In genomic region chr8:117082399-117082872, GRCm38 (mm10) we compare ENCODE assay signal across 25 mouse cellular contexts. TPM values are rescaled to one million over a fixed set of nuclear protein-coding genes. Genes with fewer than 3 reads are reported as not detected.
"Had no signal": no experiment of that assay in that cellular context is flagged by ENCODE, and none has a peak within 500 bp of the region (broad histone marks: within the 10 kb centered on the region; RNA-seq: fewer than 3 reads in every experiment).

Gene Pkd1l2, minus strand, starts transcription at chr8:117082449.

- H3K4me3 ChIP-seq: kidney, embryonic 15.5 days; limb, embryonic 10.5 days; limb, embryonic 13.5 days; neural tube, embryonic 12.5 days; neural tube, embryonic 15.5 days had no signal

- H3K4me1 ChIP-seq: kidney, embryonic 15.5 days; limb, embryonic 10.5 days; limb, embryonic 13.5 days; neural tube, embryonic 12.5 days; neural tube, embryonic 15.5 days had no signal

- H3K36me3 ChIP-seq: kidney, embryonic 15.5 days; limb, embryonic 10.5 days; limb, embryonic 13.5 days; neural tube, embryonic 12.5 days; neural tube, embryonic 15.5 days had no signal

- H3K4me2 ChIP-seq: kidney, embryonic 15.5 days; limb, embryonic 13.5 days; lung, embryonic 14.5 days; midbrain, embryonic 11.5 days; neural tube, embryonic 12.5 days; neural tube, embryonic 15.5 days had no signal

- H3K9me3 ChIP-seq: kidney, embryonic 15.5 days; limb, embryonic 10.5 days; limb, embryonic 13.5 days; neural tube, embryonic 12.5 days; neural tube, embryonic 15.5 days had no signal

- H3K27ac ChIP-seq: kidney, embryonic 15.5 days; limb, embryonic 10.5 days; limb, embryonic 13.5 days; macrophage; neural tube, embryonic 12.5 days; neural tube, embryonic 15.5 days; stomach, postnatal 0 days had no signal

- ATAC-seq: lung, postnatal 0 days had no signal

- H3K9ac ChIP-seq: kidney, embryonic 15.5 days; limb, embryonic 13.5 days; lung, embryonic 14.5 days; neural tube, embryonic 12.5 days; neural tube, embryonic 15.5 days had no signal

- DNase-seq: kidney, adult 11 months; kidney, adult 8-10 months; kidney, postnatal 36 days; midbrain, embryonic 14.5 days; right cerebral cortex, adult 18-20 months; right cerebral cortex, postnatal 14 days; right cerebral cortex, postnatal 4 days; thymus, adult 2 months; thymus, postnatal 14 days; thymus, postnatal 4 days had no signal

- H3K27me3 ChIP-seq: kidney, embryonic 15.5 days; neural tube, embryonic 12.5 days; neural tube, embryonic 15.5 days had no signal

RNA-seq across cellular contexts. Expression of gene Pkd1l2, which starts in this region (rescaled TPM):
- total RNA-seq: left cerebral cortex, postnatal 14 days; liver, adult 2 months; megakaryocyte-erythroid progenitor cell, adult 5-6 weeks had no signal
- polyA plus RNA-seq: intestine, embryonic 14.5 days; limb, embryonic 10.5 days; limb, embryonic 13.5 days; liver, adult 2 months; lung, embryonic 14.5 days; lung, postnatal 0 days; midbrain, embryonic 11.5 days; stomach, embryonic 14.5 days; stomach, postnatal 0 days had no signal
